8 mouse cellular contexts compared by ENCODE assay signal in genomic region chr2:152414591-152415165, GRCm38 (mm10). TPM values are rescaled to one million over a fixed set of nuclear protein-coding genes. Genes with fewer than 3 reads are reported as not detected.
DNase-seq lines count a peak whose midpoint lies in the region; ATAC-seq lines count a peak whose summit lies in the region.

Gene Zcchc3 (minus strand): TSS chr2:152415027.

- peak within 1 kb of the TSS; percentile 84 for H3K4me2 ChIP-seq in hindbrain, embryonic 12.5 days (replicated peaks)
- peak within 1 kb of the TSS; percentile 82 for H3K4me2 ChIP-seq in lung, embryonic 15.5 days

- DNase-seq in ZHBTc4 (ENCODE audit: low read depth, low spot score): peak; percentile 92
- DNase-seq in cerebellum, postnatal 36 days: peak; percentile 87 to 88
- DNase-seq in frontal cortex, postnatal 25 days (ENCODE audit: low spot score in 2 of 2): peak; percentile 80 to 82
- peak; percentile 86 to 88 for DNase-seq in layer of hippocampus, postnatal 10 days (ENCODE audit: low spot score in 2 of 2)
- DNase-seq in ovary, adult 18-20 months (ENCODE audit: low spot score): peak; percentile 89
- peak; percentile 18 to 19 for DNase-seq in thymus, adult 18-20 months

- peaks cover 41% of the 10 kb centered on the region for H3K4me1 ChIP-seq in hindbrain, embryonic 12.5 days
- H3K4me1 ChIP-seq in lung, embryonic 15.5 days: peaks cover 27% of the 10 kb centered on the region

- H3K9ac ChIP-seq in hindbrain, embryonic 12.5 days: peak within 1 kb of the TSS; percentile 97
- peak within 1 kb of the TSS; percentile 94 for H3K9ac ChIP-seq in lung, embryonic 15.5 days

- peak; percentile 80 for ATAC-seq in hindbrain, embryonic 12.5 days (ENCODE audit: low FRiP score)
- peak; percentile 85 for ATAC-seq in lung, embryonic 15.5 days (ENCODE audit: borderline replicate concordance, extremely low read depth, low FRiP score, low TSS enrichment)

- WGBS in hindbrain, embryonic 12.5 days: under 1% methylated on average over 59 of the region's 65 CpGs
- WGBS in lung, embryonic 15.5 days: under 1% methylated on average over 64 of the region's 65 CpGs

- H3K4me3 ChIP-seq in hindbrain, embryonic 12.5 days: peak within 1 kb of the TSS; percentile 95
- peak within 1 kb of the TSS; percentile 81 for H3K4me3 ChIP-seq in lung, embryonic 15.5 days

- H3K27ac ChIP-seq in hindbrain, embryonic 12.5 days: peak within 1 kb of the TSS; percentile 97
- H3K27ac ChIP-seq in lung, embryonic 15.5 days: peak within 1 kb of the TSS; percentile 99

- H3K36me3 ChIP-seq in hindbrain, embryonic 12.5 days: no peaks in the 10 kb centered on the region
- H3K36me3 ChIP-seq in lung, embryonic 15.5 days: no peaks in the 10 kb centered on the region

- H3K9me3 ChIP-seq in hindbrain, embryonic 12.5 days (replicated peaks): 0 out of 2 replicates have a peak, but pooled peaks cover 3% of the 10 kb centered on the region
- H3K9me3 ChIP-seq in lung, embryonic 15.5 days: no peaks in the 10 kb centered on the region

- no peaks in the 10 kb centered on the region for H3K27me3 ChIP-seq in hindbrain, embryonic 12.5 days
- no peaks in the 10 kb centered on the region for H3K27me3 ChIP-seq in lung, embryonic 15.5 days

RNA-seq across cellular contexts. Expression of gene Zcchc3, which starts in this region (rescaled TPM):
- polyA plus RNA-seq in hindbrain, embryonic 12.5 days (2016; fragmentation: Nextera tagmentation; extraction: Ambion mirVana): 50.7 and 54.5 TPM in 2 replicates
- total RNA-seq in layer of hippocampus, postnatal 10 days (2021): 10 to 100 TPM in 1 of 2 experiments, 1 to 10 TPM in 1; 9.9 to 12.1 TPM
- 37.7 and 40.5 TPM in 2 replicates for polyA plus RNA-seq in lung, embryonic 15.5 days (2015; fragmentation: Nextera tagmentation; extraction: Ambion mirVana)

Comparison
In these comparisons a context has a peak if more than half of its experiments do, and no peak if none do; other contexts are left out.
1. Peak in every context shown above with its lines: DNase-seq, ATAC-seq, H3K4me3 ChIP-seq and H3K27ac ChIP-seq.
2. DNase-seq: peak in every context shown above with its lines; median percentile 92 in ZHBTc4; 89 in ovary, adult 18-20 months; 88 in cerebellum, postnatal 36 days; 87 in layer of hippocampus, postnatal 10 days; 81 in frontal cortex, postnatal 25 days; 18 in thymus, adult 18-20 months.